Mouse (Mus musculus) MEL (cell line): ENCODE data around the gene Plbd1. TPM values are rescaled to one million over a fixed set of nuclear protein-coding genes. Genes with fewer than 3 reads are reported as not detected.

Source experiments
- DNase-seq: peaks from one replicate; pipeline ENCODE4 v3.0.0; 2011; ENCODE audit warnings: low read depth, low spot score
- H3K27ac ChIP-seq: 2 replicates; pipeline ENCODE4 v1.5.1; 2012; ENCODE audit warnings: low read depth, mild to moderate bottlenecking, control low read depth, low read length, moderate library complexity; ENCODE audit not compliant: control insufficient read depth
- H3K27me3 ChIP-seq, 2 experiments: fragments of 150-350 bp in 1 of 2; sonication (generic) in 1 of 2; 2 replicates each; pipeline ENCODE4 v1.6.1; 2012; ENCODE audit warnings: low read length in 2 of 2, mild to moderate bottlenecking in 2 of 2, improper control_type of control experiment in 1 of 2, moderate library complexity in 1 of 2; ENCODE audit not compliant: insufficient read depth in 2 of 2, control insufficient read depth in 1 of 2
- H3K36me3 ChIP-seq, 2 experiments: 2 replicates each; pipeline ENCODE4 v1.6.1; 2012 to 2014; ENCODE audit warnings: low read length in 2 of 2, improper control_type of control experiment in 1 of 2, inconsistent platforms in 1 of 2, mild to moderate bottlenecking in 1 of 2; ENCODE audit not compliant: insufficient read depth in 2 of 2, control insufficient read depth in 1 of 2
- H3K4me1 ChIP-seq, 2 experiments: fragments of 150-350 bp in 1 of 2; sonication (generic) in 1 of 2; 2 replicates each; pipeline ENCODE4 v1.6.1; 2012; ENCODE audit warnings: low read length in 2 of 2, improper control_type of control experiment in 1 of 2, mild to moderate bottlenecking in 1 of 2; ENCODE audit not compliant: insufficient read depth in 2 of 2, control insufficient read depth in 1 of 2
- H3K4me3 ChIP-seq, 2 experiments: fragments of 150-350 bp in 1 of 2; sonication (generic) in 1 of 2; 2 replicates each; pipeline ENCODE4 v1.5.1; 2012; ENCODE audit warnings: low read depth in 2 of 2, low read length in 2 of 2, mild to moderate bottlenecking in 2 of 2, moderate library complexity in 2 of 2, control low read depth in 1 of 2, improper control_type of control experiment in 1 of 2; ENCODE audit not compliant: control insufficient read depth in 1 of 2, insufficient read depth in 1 of 2
- H3K79me2 ChIP-seq: 2 replicates; pipeline ENCODE4 v1.6.1; 2012; ENCODE audit warnings: mild to moderate bottlenecking, low read length, moderate library complexity; ENCODE audit not compliant: control insufficient read depth, poor library complexity, insufficient read depth
- H3K9ac ChIP-seq: 2 replicates; pipeline ENCODE4 v1.6.1; 2012; ENCODE audit warnings: low read depth, mild to moderate bottlenecking, control low read depth, low read length, moderate library complexity; ENCODE audit not compliant: control insufficient read depth, poor library complexity, severe bottlenecking
- H3K9me3 ChIP-seq: fragments of 150-350 bp; sonication (generic); replicated peaks from 2 replicates; pipeline ENCODE4 v1.6.1; 2012; ENCODE audit warnings: mild to moderate bottlenecking, low read length, improper control_type of control experiment, moderate library complexity; ENCODE audit not compliant: insufficient read depth
- CTCF ChIP-seq, 3 experiments: IDR thresholded peaks in 2 of 3; conservative IDR thresholded peaks in 1 of 3; 2 replicates each; pipeline ENCODE4 v1.5.1; 2011 to 2012; ENCODE audit warnings: low read length in 3 of 3, low read depth in 2 of 3, mild to moderate bottlenecking in 2 of 3, improper control_type of control experiment in 1 of 3, inconsistent platforms in 1 of 3, mixed read lengths in 1 of 3, moderate library complexity in 1 of 3; ENCODE audit not compliant: control insufficient read depth in 1 of 3, insufficient read depth in 1 of 3, poor library complexity in 1 of 3, severe bottlenecking in 1 of 3
- E2F4 ChIP-seq: IDR thresholded peaks from 2 replicates; pipeline ENCODE4 v1.6.1; 2011; ENCODE audit warnings: low read depth, low read length, improper control_type of control experiment, borderline replicate concordance
- HCFC1 ChIP-seq: IDR thresholded peaks from 2 replicates; pipeline ENCODE4 v1.6.1; 2012; ENCODE audit warnings: low read depth, mild to moderate bottlenecking, inconsistent platforms, low read length, improper control_type of control experiment, moderate library complexity
- MYB ChIP-seq: IDR thresholded peaks from 2 replicates; pipeline ENCODE4 v1.6.1; 2011; ENCODE audit warnings: mild to moderate bottlenecking, low read depth, low read length, improper control_type of control experiment
- MYC ChIP-seq: IDR thresholded peaks from 2 replicates; pipeline ENCODE4 v1.6.1; 2011; ENCODE audit warnings: low read depth, mild to moderate bottlenecking, low read length, improper control_type of control experiment, moderate library complexity
- NELFE ChIP-seq: IDR thresholded peaks from 2 replicates; pipeline ENCODE4 v1.6.1; 2011; ENCODE audit warnings: low read depth, low read length, improper control_type of control experiment
- POLR2A ChIP-seq, 2 experiments: IDR thresholded peaks; 2 replicates each; pipeline ENCODE4 v1.6.1; 2011 to 2012; ENCODE audit warnings: low read length in 2 of 2, mild to moderate bottlenecking in 2 of 2, control low read depth in 1 of 2, improper control_type of control experiment in 1 of 2, low read depth in 1 of 2, moderate library complexity in 1 of 2; ENCODE audit not compliant: control insufficient read depth in 1 of 2, insufficient read depth in 1 of 2, poor library complexity in 1 of 2
- POLR2AphosphoS5 ChIP-seq: IDR thresholded peaks from 2 replicates; pipeline ENCODE4 v1.6.1; 2012; ENCODE audit warnings: low read depth, borderline replicate concordance, mild to moderate bottlenecking, inconsistent platforms, low read length, moderate library complexity, mixed read lengths
- RCOR1 ChIP-seq: IDR thresholded peaks from 2 replicates; pipeline ENCODE4 v1.6.1; 2012; ENCODE audit warnings: low read depth, mild to moderate bottlenecking, inconsistent platforms, low read length, improper control_type of control experiment
- SMC3 ChIP-seq: IDR thresholded peaks from 2 replicates; pipeline ENCODE4 v1.6.1; 2011; ENCODE audit warnings: low read depth, low read length, improper control_type of control experiment
- TCF12 ChIP-seq: IDR thresholded peaks from 2 replicates; pipeline ENCODE4 v1.6.1; 2014; ENCODE audit warnings: low read depth, mild to moderate bottlenecking, inconsistent platforms, low read length, improper control_type of control experiment, moderate library complexity
- UBTF ChIP-seq: IDR thresholded peaks from 2 replicates; pipeline ENCODE4 v1.6.1; 2012; ENCODE audit warnings: low read depth, mild to moderate bottlenecking, inconsistent platforms, low read length, improper control_type of control experiment, moderate library complexity, borderline replicate concordance; ENCODE audit not compliant: insufficient read depth
- ZC3H11A ChIP-seq: IDR thresholded peaks from 2 replicates; pipeline ENCODE4 v1.6.1; 2012; ENCODE audit warnings: low read depth, mild to moderate bottlenecking, inconsistent platforms, low read length, improper control_type of control experiment
- ZKSCAN1 ChIP-seq: IDR thresholded peaks from 2 replicates; pipeline ENCODE4 v1.6.1; 2012; ENCODE audit warnings: low read depth, mild to moderate bottlenecking, inconsistent platforms, low read length, improper control_type of control experiment, moderate library complexity
- ZMIZ1 ChIP-seq: IDR thresholded peaks from 2 replicates; pipeline ENCODE4 v1.6.1; 2012; ENCODE audit warnings: low read depth, mild to moderate bottlenecking, inconsistent platforms, low read length, improper control_type of control experiment, moderate library complexity
- polyA plus RNA-seq, 2 experiments: library from polyadenylated mRNA; stranded (reverse) in 1 of 2; unstranded in 1 of 2; fragments of >175 nt in 1 of 2; fragments of >200 nt in 1 of 2; gene quantifications; 2 replicates each; pipeline versions ENCODE4 v1.2.1 to v1.2.4; 2012; ENCODE audit warnings: low replicate concordance in 2 of 2, low read depth in 1 of 2; ENCODE audit not compliant: insufficient read length in 2 of 2, insufficient read depth in 1 of 2, missing spikeins in 1 of 2
- total RNA-seq: library from RNA; depleted of rRNA; stranded (reverse); fragments of 300-350 nt; gene quantifications from 2 replicates; pipeline ENCODE4 v1.2.3, GENCODE M21; 2012

The Plbd1 gene
- total and polyA plus RNA-seq, 3 experiments, result not detected

GRCm38 (mm10) chr6:136701185-136701584, 39.5 kb upstream of the Plbd1 start:
- H3K36me3 ChIP-seq, result no peaks in the 10 kb centered on the region
- TF ChIP-seq POLR2AphosphoS5, result no peak
- TF ChIP-seq TCF12, result no peak
- no peak overlapping the region for H3K4me3 ChIP-seq
- no peak overlapping the region for H3K9ac ChIP-seq
- no peaks in the 10 kb centered on the region for H3K79me2 ChIP-seq
- H3K4me1 ChIP-seq, result no peaks in the 10 kb centered on the region
- H3K27ac ChIP-seq, result no peak overlapping the region
- peaks cover 0 to 3% of the 10 kb centered on the region in 2 experiments; a peak in 2 of 4 replicates for H3K27me3 ChIP-seq
- no peak for DNase-seq
- no peaks in the 10 kb centered on the region for H3K9me3 ChIP-seq

- H3K36me3 ChIP-seq, result no peaks in the 10 kb centered on the region
- no peak overlapping the region for H3K9ac ChIP-seq
- H3K4me3 ChIP-seq, result no peak overlapping the region
- peak; percentile 17 to 30 (median 22); a peak in 4 of 6 replicates for TF ChIP-seq CTCF (IDR thresholded peaks at IDR 0.05 in 2 of 3, conservative IDR thresholded peaks at IDR 0.05 in 1 of 3; ENCODE audit: control insufficient read depth in 1 of 3, insufficient read depth in 1 of 3, low read depth in 2 of 3, low read length in 3 of 3, poor library complexity in 1 of 3, severe bottlenecking in 1 of 3)
- 0 out of 2 replicates have a peak, but pooled peaks have one; percentile 10 for TF ChIP-seq SMC3
- no peak for TF ChIP-seq HCFC1
- TF ChIP-seq POLR2A (IDR thresholded peaks at IDR 0.05; ENCODE audit: control insufficient read depth in 1 of 2, insufficient read depth in 1 of 2, low read depth in 1 of 2, low read length in 2 of 2, poor library complexity in 1 of 2), result no peak
- DNase-seq, result no peak
- no peaks in the 10 kb centered on the region for H3K79me2 ChIP-seq
- no peaks in the 10 kb centered on the region for H3K9me3 ChIP-seq
- H3K4me1 ChIP-seq, result no peaks in the 10 kb centered on the region
- no peak overlapping the region for H3K27ac ChIP-seq
- H3K27me3 ChIP-seq, result no peaks in the 10 kb centered on the region
Measured at GRCm38 (mm10) chr6:136691314-136691713, 29.6 kb upstream of the Plbd1 start.

GRCm38 (mm10) chr6:136690527-136690926, 28.8 kb upstream of the Plbd1 start:
- TF ChIP-seq ZKSCAN1 (no peak), RCOR1 (no peak), ZMIZ1 (no peak), E2F4 (no peak), MYB (no peak), ZC3H11A (no peak), NELFE (no peak), CTCF (IDR thresholded peaks at IDR 0.05 in 2 of 3, conservative IDR thresholded peaks at IDR 0.05 in 1 of 3; ENCODE audit: control insufficient read depth in 1 of 3, insufficient read depth in 1 of 3, low read depth in 2 of 3, low read length in 3 of 3, poor library complexity in 1 of 3, severe bottlenecking in 1 of 3) (no peak), MYC (no peak), UBTF (no peak), POLR2AphosphoS5 (no peak)
- Histone ChIP-seq H3K27ac (no peak overlapping the region), H3K36me3 (no peaks in the 10 kb centered on the region), H3K9ac (no peak overlapping the region), H3K27me3 (no peaks in the 10 kb centered on the region), H3K4me3 (no peak overlapping the region), H3K9me3 (no peaks in the 10 kb centered on the region), H3K4me1 (no peaks in the 10 kb centered on the region), H3K79me2 (no peaks in the 10 kb centered on the region)
- DNase-seq, result no peak
